Mouse (Mus musculus): ENCODE measurements around the gene Usp5. TPM values are rescaled to one million over a fixed set of nuclear protein-coding genes. Genes with fewer than 3 reads are reported as not detected.
A peak's percentile ranks its signal among the peaks of the same experiment; 100 is the strongest.

Usp5 gene
- polyA plus RNA-seq, 1 experiment from 2014 or later, result 189 TPM

DNA sequence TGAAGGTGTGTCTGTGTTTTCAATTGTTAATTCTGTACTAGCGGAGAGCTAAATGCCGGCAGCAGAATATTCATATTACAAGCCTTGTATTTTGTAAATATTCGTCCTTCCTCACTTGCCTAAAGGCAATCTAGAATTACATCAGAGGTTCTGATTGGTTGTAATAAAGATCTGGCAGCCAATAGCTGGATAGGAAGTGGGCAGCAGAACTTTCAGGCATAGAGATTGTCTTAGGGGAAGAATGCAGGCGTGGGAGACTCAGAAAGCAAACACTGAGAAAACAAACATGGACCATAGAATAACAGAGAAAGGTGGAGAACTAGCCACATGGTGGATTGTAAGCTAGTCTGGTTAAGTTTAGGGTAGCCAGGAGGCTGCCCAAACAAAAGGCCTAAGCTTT lies 39.2 kb downstream of the Usp5 start:
- 75% methylated on average over 4 of the region's 4 CpGs for WGBS
- no peaks in the 10 kb centered on the region for H3K9me3 ChIP-seq
- H3K4me2 ChIP-seq, result no peak overlapping the region
- H3K4me1 ChIP-seq (replicated peaks), result no peaks in the 10 kb centered on the region
- no peak for ATAC-seq (ENCODE audit: low FRiP score)
- no peak overlapping the region for H3K9ac ChIP-seq
- no peaks in the 10 kb centered on the region for H3K36me3 ChIP-seq
- no peak overlapping the region for H3K27ac ChIP-seq
- H3K4me3 ChIP-seq, result no peak overlapping the region
- no peaks in the 10 kb centered on the region for H3K27me3 ChIP-seq

DNA sequence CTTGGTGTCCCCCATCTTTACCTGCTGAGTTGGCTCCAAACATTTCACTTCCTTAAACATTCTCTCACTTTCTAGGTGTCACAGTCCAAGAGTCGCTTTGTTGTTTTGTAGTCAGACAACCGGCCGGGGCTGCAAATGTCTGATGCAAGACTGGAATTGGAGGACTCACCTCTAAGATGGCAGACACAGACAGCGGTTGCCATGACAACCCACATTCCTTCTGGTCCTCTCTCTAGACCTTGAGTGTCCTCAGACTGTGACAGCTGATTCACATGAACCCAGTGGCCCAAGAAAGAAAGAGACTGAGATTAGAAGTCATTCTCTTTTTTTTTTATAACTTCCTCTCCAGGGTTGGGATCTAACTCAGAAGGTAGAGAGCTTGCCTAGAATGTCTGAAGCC lies 39.8 kb downstream of the Usp5 start:
- H3K9me3 ChIP-seq, result no peaks in the 10 kb centered on the region
- 78% methylated on average over 4 of the region's 4 CpGs for WGBS
- H3K4me3 ChIP-seq, result no peak overlapping the region
- H3K36me3 ChIP-seq, result no peaks in the 10 kb centered on the region
- no peaks in the 10 kb centered on the region for H3K4me1 ChIP-seq (replicated peaks)
- no peak overlapping the region for H3K9ac ChIP-seq
- ATAC-seq (ENCODE audit: low FRiP score), result no peak
- no peaks in the 10 kb centered on the region for H3K27me3 ChIP-seq
- no peak overlapping the region for H3K4me2 ChIP-seq
- no peak overlapping the region for H3K27ac ChIP-seq

DNA sequence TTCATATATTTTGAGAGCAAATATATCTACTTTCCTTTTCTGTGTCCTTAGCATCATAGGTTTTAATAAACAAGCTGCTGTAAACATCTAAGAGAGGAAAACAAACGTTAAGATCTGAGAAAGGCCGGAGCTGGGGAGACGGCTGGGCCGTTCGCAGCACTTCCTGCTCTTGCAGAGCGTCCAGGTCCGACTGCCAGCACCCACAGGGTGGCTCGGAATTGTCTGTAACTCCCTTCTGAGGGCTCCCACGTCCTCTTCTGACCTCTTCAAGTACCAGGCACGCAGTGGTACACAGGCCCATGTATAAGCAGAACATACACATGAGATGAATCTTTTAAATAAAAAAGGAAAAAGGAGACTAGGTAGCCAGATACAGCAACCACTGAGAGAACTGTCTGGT lies 41.6 kb downstream of the Usp5 start:
- H3K4me1 ChIP-seq (replicated peaks), result no peaks in the 10 kb centered on the region
- no peak overlapping the region for H3K9ac ChIP-seq
- no peaks in the 10 kb centered on the region for H3K36me3 ChIP-seq
- WGBS, result 84% methylated on average over 10 of the region's 10 CpGs
- ATAC-seq (ENCODE audit: low FRiP score), result no peak
- H3K27me3 ChIP-seq, result no peaks in the 10 kb centered on the region
- no peak overlapping the region for H3K27ac ChIP-seq
- H3K9me3 ChIP-seq, result no peaks in the 10 kb centered on the region
- no peak overlapping the region for H3K4me3 ChIP-seq
- H3K4me2 ChIP-seq, result no peak overlapping the region

DNA sequence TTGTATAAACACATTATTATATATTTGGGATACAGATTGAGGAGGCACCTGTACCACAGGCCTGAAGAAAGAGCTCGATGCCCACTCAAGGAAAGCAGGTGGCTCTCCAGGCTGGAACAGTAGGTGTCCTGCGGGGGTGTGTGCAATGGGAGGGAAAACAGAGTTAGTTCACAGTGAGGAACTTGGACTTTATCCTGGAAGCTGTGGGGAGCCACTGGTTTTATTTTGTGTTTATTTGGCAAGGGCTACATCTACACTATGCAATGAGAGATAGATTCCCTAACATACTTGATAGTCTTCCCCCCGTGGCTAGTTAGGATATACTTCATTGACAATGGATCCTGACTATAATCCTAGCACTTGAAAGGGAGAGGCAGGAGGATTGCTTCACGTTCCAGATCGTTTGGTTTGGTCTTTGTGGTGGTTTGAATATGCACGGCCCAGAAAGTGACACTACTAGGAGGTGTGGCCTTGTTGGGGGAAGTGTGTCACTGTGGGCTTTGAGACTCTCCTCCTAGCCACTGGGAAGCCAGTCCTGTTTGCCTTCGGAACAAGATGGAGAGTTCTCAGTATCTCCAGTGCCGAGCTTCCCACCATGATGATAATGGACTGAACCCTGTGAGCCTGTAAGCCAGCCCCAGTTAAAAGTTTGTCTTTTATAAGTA lies 42.4 kb downstream of the Usp5 start:
- H3K9ac ChIP-seq, result no peak overlapping the region
- no peak overlapping the region for H3K4me3 ChIP-seq
- H3K27me3 ChIP-seq, result no peaks in the 10 kb centered on the region
- no peak overlapping the region for H3K4me2 ChIP-seq
- no peak for ATAC-seq (ENCODE audit: low FRiP score)
- no peak overlapping the region for H3K27ac ChIP-seq
- 61% methylated on average over 8 of the region's 8 CpGs for WGBS
- H3K36me3 ChIP-seq, result no peaks in the 10 kb centered on the region
- no peaks in the 10 kb centered on the region for H3K9me3 ChIP-seq
- peaks cover 2% of the 10 kb centered on the region; the same call in 1 of the 2 replicates for H3K4me1 ChIP-seq (replicated peaks)

DNA sequence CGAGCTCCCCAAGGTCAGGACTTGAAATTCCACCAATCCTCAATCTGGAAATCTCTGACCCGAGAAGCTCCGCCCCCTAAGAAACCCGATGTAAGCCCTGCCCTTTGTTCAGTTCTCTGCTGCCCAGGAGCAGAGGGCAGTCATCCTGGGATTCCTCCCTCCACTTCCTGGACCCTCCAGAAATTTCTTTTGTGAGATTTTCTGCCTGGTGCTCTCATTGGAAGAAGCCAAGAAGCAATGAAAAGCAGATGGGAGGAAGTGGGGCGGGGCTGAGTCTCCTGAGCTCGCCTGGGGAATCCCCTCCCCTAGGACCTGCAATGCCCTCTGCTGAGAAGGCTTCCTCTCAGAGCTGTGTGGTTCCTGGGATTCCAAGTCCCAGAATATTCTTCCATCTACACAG lies 46.8 kb downstream of the Usp5 start:
- Histone ChIP-seq H3K4me3 (no peak overlapping the region), H3K27me3 (peaks cover 20% of the 10 kb centered on the region), H3K4me2 (peak overlapping the region; percentile 13; the same call in 1 of the 2 replicates), H3K4me1 (replicated peaks) (peaks cover 19% of the 10 kb centered on the region), H3K36me3 (no peaks in the 10 kb centered on the region), H3K27ac (no peak overlapping the region), H3K9me3 (no peaks in the 10 kb centered on the region), H3K9ac (no peak overlapping the region; the same call in 1 of the 2 replicates)
- ATAC-seq (ENCODE audit: low FRiP score), result no peak
- 24% methylated on average over 6 of the region's 6 CpGs for WGBS

DNA sequence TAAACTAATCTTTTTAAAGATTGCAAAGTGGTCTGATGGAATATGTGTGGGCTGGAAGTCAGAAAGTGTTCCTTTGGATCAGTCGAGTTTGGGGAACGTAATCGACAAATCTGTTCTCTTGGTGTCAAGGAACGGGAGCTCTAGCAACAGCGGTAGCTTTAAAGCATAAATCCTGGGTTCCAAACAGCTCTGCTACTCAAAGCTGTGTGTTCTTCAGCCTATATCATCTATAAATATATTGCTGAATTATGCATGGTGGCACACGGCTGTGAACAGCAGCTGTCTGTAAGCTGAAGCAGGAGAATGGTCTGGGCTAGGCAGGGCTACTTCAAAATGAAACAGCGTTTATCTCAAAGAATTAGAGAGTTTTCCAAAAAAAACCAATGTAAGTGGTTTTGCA lies 48.4 kb downstream of the Usp5 start:
- Histone ChIP-seq H3K4me1 (replicated peaks) (peaks cover 19% of the 10 kb centered on the region), H3K36me3 (no peaks in the 10 kb centered on the region), H3K9ac (no peak overlapping the region), H3K4me2 (no peak overlapping the region), H3K27ac (no peak overlapping the region), H3K4me3 (no peak overlapping the region), H3K9me3 (no peaks in the 10 kb centered on the region), H3K27me3 (peaks cover 22% of the 10 kb centered on the region)
- no peak for ATAC-seq (ENCODE audit: low FRiP score)
- WGBS, result 89% methylated on average over 7 of the region's 7 CpGs

DNA sequence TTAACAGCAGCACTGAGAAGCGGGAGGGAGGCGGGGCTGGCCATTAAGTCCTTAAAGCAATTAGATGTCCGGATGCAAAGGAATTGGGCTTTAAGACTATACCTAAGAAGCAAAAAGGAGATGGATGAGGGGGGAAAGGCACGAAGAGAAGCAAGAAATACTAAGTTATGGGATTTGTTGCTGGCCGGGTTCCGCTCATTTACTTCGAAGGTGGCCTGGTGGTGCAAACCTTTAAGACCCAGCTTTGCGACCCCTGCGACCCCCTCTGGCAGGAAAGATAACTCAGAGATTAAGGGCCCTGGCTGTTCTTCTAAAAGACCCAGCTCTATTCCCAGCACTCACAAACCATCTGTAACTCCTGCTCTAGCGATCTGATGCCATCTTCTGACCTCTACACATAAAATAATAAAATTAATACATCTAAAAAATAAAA lies 49.3 kb downstream of the Usp5 start:
- H3K27ac ChIP-seq, result no peak overlapping the region
- H3K4me1 ChIP-seq (replicated peaks), result peaks cover 19% of the 10 kb centered on the region
- H3K4me3 ChIP-seq, result peak overlapping the region; percentile 38
- 3% methylated on average over 10 of the region's 10 CpGs for WGBS
- no peak; the same call in 1 of the 2 replicates for ATAC-seq (ENCODE audit: low FRiP score)
- peak overlapping the region; percentile 61 for H3K9ac ChIP-seq
- H3K9me3 ChIP-seq, result no peaks in the 10 kb centered on the region
- H3K36me3 ChIP-seq, result no peaks in the 10 kb centered on the region
- H3K27me3 ChIP-seq, result peaks cover 22% of the 10 kb centered on the region
- H3K4me2 ChIP-seq, result peak overlapping the region; percentile 62

DNA sequence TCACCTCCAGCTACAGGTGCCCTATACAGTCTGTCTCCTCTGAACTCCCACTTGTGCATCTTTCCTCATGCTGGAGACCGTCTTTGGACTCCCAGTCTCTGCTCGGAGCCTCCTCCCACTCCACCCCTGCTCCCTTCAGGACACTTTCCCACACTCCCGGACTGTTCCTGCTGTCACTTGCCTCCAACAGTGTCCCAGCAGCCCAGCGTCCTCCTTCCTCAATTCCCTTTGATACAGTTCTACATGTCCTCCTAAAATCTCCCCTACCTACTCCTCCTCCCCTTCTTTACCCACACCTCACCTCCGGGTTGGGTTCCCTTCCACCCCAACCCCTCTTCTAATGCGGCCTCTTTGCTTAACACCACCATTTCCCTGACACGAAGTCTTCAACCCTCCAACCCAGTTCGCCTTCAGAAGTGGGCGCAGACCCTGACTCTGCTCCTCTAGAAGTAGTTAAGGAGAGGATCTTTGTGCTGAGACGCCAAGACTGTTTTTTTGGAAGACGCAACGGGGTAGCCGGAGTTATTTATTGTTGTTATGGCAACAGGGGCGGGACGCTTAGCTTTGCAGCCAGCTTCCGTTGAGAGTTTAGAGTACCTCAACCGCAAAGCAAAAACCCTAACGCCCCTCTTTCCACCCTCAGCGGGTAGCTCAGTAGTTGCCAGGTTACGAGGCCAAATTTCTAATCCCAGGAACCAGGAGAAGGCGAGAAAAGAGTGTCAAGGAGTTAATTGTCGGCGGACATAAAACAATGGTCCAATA lies 49.9 kb downstream of the Usp5 start, which contains the start of gene Lrrc23:
Gene Lrrc23, minus strand, starts transcription at position 506 of the 762 bp plus-strand sequence.
- ATAC-seq (ENCODE audit: low FRiP score), result peak; percentile 73

DNA sequence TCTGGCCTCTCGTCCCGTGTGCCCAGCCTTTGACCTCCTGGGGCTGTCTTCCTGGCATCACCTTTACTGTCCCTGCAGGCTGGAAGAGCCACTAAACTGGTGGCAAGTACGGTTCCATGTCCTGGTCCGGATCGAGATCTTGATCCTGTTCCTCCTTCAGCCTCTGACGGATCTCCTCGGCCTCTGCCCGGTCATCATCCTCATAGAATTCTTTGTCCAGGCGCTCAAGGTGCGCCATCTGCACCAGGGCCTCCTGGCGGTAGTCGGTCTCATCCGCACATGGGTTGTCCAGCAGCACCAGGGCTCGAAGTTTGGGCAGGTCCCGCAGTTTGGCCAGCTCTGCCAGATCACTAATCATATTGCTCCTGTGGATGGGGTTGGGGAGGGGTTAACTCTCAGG lies 58.8 kb downstream of the Usp5 start:
- H3K27ac ChIP-seq, result no peak overlapping the region
- no peak overlapping the region for H3K9ac ChIP-seq
- peaks cover 15% of the 10 kb centered on the region for H3K27me3 ChIP-seq
- H3K4me3 ChIP-seq, result no peak overlapping the region
- H3K36me3 ChIP-seq, result no peaks in the 10 kb centered on the region
- H3K9me3 ChIP-seq, result no peaks in the 10 kb centered on the region
- no peak overlapping the region for H3K4me2 ChIP-seq
- H3K4me1 ChIP-seq (replicated peaks), result peaks cover 32% of the 10 kb centered on the region
- ATAC-seq (ENCODE audit: low FRiP score), result no peak
- 91% methylated on average over 15 of the region's 15 CpGs for WGBS

More for the DNA sequence above, 49.9 kb downstream of the Usp5 start, which contains the start of gene Lrrc23:
- peak within 1 kb of the TSS; percentile 61 for H3K9ac ChIP-seq
- no peaks in the 10 kb centered on the region for H3K9me3 ChIP-seq
- H3K4me3 ChIP-seq, result peak within 1 kb of the TSS; percentile 38
- WGBS, result 2% methylated on average over 23 of the region's 23 CpGs
- peak within 1 kb of the TSS; percentile 62 for H3K4me2 ChIP-seq
- peaks cover 19% of the 10 kb centered on the region for H3K4me1 ChIP-seq (replicated peaks)
- peaks cover 22% of the 10 kb centered on the region for H3K27me3 ChIP-seq
- H3K27ac ChIP-seq, result 0 out of 2 replicates have a peak within 1 kb of the TSS, but pooled peaks have one; percentile 12
- H3K36me3 ChIP-seq, result no peaks in the 10 kb centered on the region

DNA sequence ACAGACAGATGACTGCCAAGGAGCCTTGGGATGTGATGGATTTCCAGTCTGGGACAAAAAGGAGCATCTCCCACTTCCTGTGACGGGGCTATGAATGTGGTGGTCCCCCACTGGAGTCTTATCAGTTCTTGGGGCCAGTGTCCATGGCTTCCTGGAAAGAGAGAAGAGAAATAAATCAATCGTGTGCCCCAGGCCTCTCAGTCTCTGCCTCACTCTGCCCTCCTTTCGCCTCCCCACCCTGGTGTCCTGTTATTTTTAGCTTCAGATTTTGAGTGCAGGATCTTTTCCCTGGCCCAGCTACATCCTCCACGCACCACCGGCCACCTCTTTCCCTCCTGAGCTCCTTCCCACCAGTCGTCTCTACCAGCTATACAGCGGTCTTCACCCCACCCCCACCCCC lies 59.3 kb downstream of the Usp5 start:
- Histone ChIP-seq H3K4me3 (peak overlapping the region; percentile 55), H3K9ac (peak overlapping the region; percentile 81), H3K4me2 (peak overlapping the region; percentile 72), H3K36me3 (no peaks in the 10 kb centered on the region), H3K27ac (peak overlapping the region; percentile 77; the same call in 1 of the 2 replicates), H3K9me3 (no peaks in the 10 kb centered on the region), H3K4me1 (replicated peaks) (peaks cover 32% of the 10 kb centered on the region), H3K27me3 (peaks cover 15% of the 10 kb centered on the region)
- no peak for ATAC-seq (ENCODE audit: low FRiP score)
- 65% methylated on average over 7 of the region's 7 CpGs for WGBS

DNA sequence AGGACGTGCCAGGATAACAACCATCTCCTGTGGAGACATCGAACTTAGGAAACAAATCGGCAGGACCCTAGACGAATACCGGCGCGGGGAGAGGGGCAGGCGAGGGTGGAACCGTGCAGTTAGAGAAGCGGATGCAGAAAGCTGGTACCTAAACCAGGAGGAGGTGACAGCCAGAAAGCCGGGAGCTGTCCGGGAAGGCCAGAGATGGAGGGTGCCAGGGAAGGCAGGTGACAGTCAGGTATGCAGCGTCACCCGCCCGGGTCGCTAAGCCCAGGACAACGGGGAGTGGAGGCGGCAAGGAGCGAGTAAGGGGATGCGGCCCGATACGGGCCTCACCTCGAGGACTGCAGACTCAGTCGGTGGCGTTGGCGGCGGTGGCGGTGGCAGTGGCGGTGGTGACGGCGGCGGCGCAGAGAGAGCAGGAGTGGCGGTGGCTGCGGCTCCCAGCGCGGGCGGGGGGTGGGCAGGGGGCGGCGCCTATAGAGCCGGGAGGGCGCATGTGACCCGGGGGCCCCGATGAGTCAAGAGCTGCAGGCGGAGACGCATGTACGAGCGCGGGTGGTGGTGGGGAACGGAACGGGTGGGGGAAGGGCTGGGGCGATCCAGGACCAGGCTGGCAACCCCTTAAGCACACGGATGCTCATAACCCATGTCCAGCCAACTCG lies 60.1 kb downstream of the Usp5 start, which contains the start of gene Eno2:
Gene Eno2, minus strand, starts transcription at position 573 of the 665 bp plus-strand sequence.
- Histone ChIP-seq H3K9me3 (no peaks in the 10 kb centered on the region), H3K27me3 (peaks cover 15% of the 10 kb centered on the region), H3K27ac (peak within 1 kb of the TSS; percentile 77), H3K4me1 (replicated peaks) (peaks cover 32% of the 10 kb centered on the region), H3K9ac (peak within 1 kb of the TSS; percentile 81), H3K4me2 (peak within 1 kb of the TSS; percentile 72), H3K36me3 (no peaks in the 10 kb centered on the region), H3K4me3 (peak within 1 kb of the TSS; percentile 55)
- under 1% methylated on average over 51 of the region's 54 CpGs for WGBS
- peak; percentile 82 for ATAC-seq (ENCODE audit: low FRiP score)

DNA sequence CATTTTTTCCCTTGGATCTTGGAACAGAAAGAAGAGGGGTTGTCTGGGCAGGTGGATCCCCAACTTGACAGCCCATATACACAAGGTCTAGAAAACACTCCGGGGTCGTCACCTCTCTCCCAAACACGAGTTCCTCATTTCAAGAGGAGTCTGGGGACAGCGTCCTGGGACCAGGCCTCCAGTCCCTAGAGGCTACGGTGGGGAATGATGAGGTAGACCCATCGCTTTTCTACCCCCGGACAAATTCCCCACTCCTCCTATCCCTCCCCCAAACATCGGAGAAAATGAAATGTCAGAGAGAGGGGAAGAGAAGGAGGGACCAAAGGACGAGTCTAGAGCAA lies 60.6 kb downstream of the Usp5 start:
- Histone ChIP-seq H3K9me3 (no peaks in the 10 kb centered on the region), H3K36me3 (no peaks in the 10 kb centered on the region), H3K4me1 (replicated peaks) (peaks cover 32% of the 10 kb centered on the region), H3K9ac (peak overlapping the region; percentile 81), H3K4me2 (peak overlapping the region; percentile 72), H3K27ac (0 out of 2 replicates have a peak overlapping the region, but pooled peaks have one; percentile 40), H3K27me3 (peaks cover 15% of the 10 kb centered on the region), H3K4me3 (peak overlapping the region; percentile 55)
- ATAC-seq (ENCODE audit: low FRiP score), result peak; percentile 10
- 4% methylated on average over 9 of the region's 9 CpGs for WGBS
